Mouse (Mus musculus) C2C12 (cell line): ENCODE data around the gene Tmem74b. TPM values are rescaled to one million over a fixed set of nuclear protein-coding genes. Genes with fewer than 3 reads are reported as not detected.

Experiments
- H3K27me3 ChIP-seq: one replicate; pipeline ENCODE4 v1.6.1; 2011; ENCODE audit not compliant: control insufficient read depth, insufficient read depth, insufficient read length
- H3K36me3 ChIP-seq: one replicate; pipeline ENCODE4 v1.6.1; 2011; ENCODE audit not compliant: control insufficient read depth, insufficient read depth
- H3K4me3 ChIP-seq: one replicate; pipeline ENCODE4 v1.5.1; 2011; ENCODE audit warnings: mild to moderate bottlenecking, control low read depth; ENCODE audit not compliant: poor library complexity, insufficient read depth, severe bottlenecking
- H3K79me2 ChIP-seq: one replicate; pipeline ENCODE4 v1.6.1; 2011; ENCODE audit not compliant: control insufficient read depth, insufficient read depth
- H3K79me3 ChIP-seq: one replicate; pipeline ENCODE4 v1.6.1; 2011; ENCODE audit warnings: low read depth, control low read depth
- H3ac ChIP-seq: one replicate; pipeline ENCODE3; 2011; ENCODE audit warnings: low read depth; ENCODE audit not compliant: control insufficient read depth, insufficient read length
- CEBPB ChIP-seq: IDR thresholded peaks from one replicate; pipeline ENCODE4 v1.6.1; 2011; ENCODE audit warnings: low read depth, mild to moderate bottlenecking, control low read depth, moderate library complexity
- CTCF ChIP-seq: IDR thresholded peaks from one replicate; pipeline ENCODE4 v1.5.1; 2011; ENCODE audit not compliant: control insufficient read depth, insufficient read depth, insufficient read length
- FOSL1 ChIP-seq: IDR thresholded peaks from one replicate; pipeline ENCODE4 v1.8.0; 2011; ENCODE audit warnings: mild to moderate bottlenecking, low read length; ENCODE audit not compliant: poor library complexity, insufficient read depth, severe bottlenecking
- MAX ChIP-seq: IDR thresholded peaks from one replicate; pipeline ENCODE4 v1.6.1; 2011; ENCODE audit warnings: mild to moderate bottlenecking, control low read depth
- MYOD1 ChIP-seq: IDR thresholded peaks from one replicate; pipeline ENCODE4 v1.6.1; 2011; ENCODE audit warnings: low read depth; ENCODE audit not compliant: control insufficient read depth, insufficient read length
- MYOG ChIP-seq: IDR thresholded peaks from one replicate; pipeline ENCODE4 v1.6.1; 2011; ENCODE audit not compliant: control insufficient read depth, insufficient read length; ENCODE audit errors: extremely low read depth
- USF1 ChIP-seq: IDR thresholded peaks from one replicate; pipeline ENCODE4 v1.6.1; 2011; ENCODE audit warnings: low read depth, mild to moderate bottlenecking, control low read depth, moderate library complexity
- polyA plus RNA-seq: library from polyadenylated mRNA; unstranded; fragments of >200 nt; fragmentation: generic; extraction: Trizol; gene quantifications from one replicate; pipeline ENCODE4 v1.2.1, GENCODE M21; 2012; ENCODE audit warnings: missing spikeins

The Tmem74b gene
- polyA plus RNA-seq, 1 experiment = 0.02 TPM

DNA sequence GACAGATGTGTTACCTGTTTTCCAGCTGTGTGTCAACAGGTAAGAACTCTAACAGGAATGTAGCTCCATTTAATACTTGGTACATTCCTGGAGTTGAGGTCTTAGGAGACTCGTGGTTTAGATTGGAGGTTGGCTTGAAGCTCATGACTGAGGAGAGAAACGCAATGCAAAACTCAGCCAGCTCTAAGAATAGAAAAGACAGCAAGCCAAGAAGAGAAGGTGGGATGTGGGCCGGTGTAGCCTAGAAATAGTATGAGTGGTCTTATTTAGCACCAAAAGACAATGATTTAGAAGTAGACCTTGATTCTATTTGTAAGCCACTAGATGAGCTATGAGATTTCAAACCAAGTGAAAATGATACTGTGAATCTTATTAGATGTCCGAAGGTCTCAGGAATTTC lies 13.7 kb downstream of the Tmem74b start:
- Histone ChIP-seq H3K4me3 (no peak overlapping the region), H3K79me3 (no peaks in the 10 kb centered on the region), H3ac (no peak overlapping the region), H3K79me2 (no peaks in the 10 kb centered on the region), H3K27me3 (no peaks in the 10 kb centered on the region), H3K36me3 (peaks cover 44% of the 10 kb centered on the region)
- TF ChIP-seq FOSL1 (no peak), MYOG (no peak), USF1 (no peak), CEBPB (no peak), MAX (no peak), CTCF (no peak), MYOD1 (no peak)

DNA sequence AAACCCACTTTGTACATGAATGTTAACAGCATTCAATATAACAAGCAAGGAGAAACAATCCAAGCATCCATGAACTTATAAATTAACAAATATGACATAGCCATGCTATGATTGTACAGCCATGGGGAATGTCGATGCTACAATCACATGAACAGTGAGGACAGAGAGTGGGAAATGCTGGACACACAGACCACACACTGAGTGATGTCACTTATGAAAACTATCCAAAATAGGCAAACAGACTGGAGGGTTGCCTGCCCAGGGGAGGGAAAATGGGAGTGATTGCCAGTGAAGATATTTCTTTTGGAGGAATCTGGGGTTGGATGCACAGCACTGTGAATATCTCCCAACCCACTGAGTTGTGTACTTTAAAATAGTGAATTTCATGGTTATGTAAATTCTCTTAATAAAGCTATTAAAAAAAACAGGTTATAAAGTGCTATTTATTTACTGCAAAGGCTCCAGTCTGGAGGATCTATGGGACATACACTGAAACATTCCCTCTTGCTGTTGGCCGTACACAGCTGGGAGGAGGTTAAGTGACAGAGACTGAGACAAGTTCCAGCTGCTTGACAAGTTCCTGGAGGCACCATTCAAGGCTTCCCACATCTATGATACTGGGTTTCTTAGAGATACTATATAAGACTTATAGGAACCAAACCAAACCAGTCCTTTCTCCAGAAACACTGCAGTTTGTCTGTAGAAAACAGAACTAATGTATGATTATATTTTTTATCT lies 14.7 kb downstream of the Tmem74b start:
- no peak overlapping the region for H3K4me3 ChIP-seq
- H3ac ChIP-seq = no peak overlapping the region
- no peaks in the 10 kb centered on the region for H3K79me3 ChIP-seq
- no peaks in the 10 kb centered on the region for H3K27me3 ChIP-seq
- peaks cover 52% of the 10 kb centered on the region for H3K36me3 ChIP-seq
- TF ChIP-seq FOSL1 (no peak), USF1 (no peak), CTCF (no peak), CEBPB (no peak), MAX (no peak), MYOD1 (no peak), MYOG (no peak)
- no peaks in the 10 kb centered on the region for H3K79me2 ChIP-seq

DNA sequence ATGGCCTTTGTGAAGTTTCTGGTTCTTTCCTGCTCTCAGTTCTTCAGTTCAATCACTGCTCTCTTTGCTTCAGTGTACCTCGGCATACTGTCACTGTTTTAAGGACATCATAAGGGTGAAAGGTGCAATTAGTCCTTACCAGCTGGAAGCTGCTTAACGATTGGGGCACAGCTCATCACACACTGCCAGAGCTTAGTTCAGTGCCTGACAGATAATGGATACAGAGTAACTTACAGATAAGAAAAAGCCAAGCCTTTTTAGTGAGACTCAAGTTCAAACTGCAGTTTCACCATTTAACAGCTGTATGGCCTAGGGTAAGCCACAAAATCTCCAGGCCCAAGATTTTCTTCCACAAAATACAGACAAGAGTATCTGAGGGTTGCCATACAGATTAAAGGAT lies 22.3 kb downstream of the Tmem74b start:
- H3K36me3 ChIP-seq = peaks cover 84% of the 10 kb centered on the region
- no peak for TF ChIP-seq FOSL1
- no peak for TF ChIP-seq CTCF
- TF ChIP-seq MYOD1 = no peak
- TF ChIP-seq CEBPB = no peak
- no peak for TF ChIP-seq MAX
- no peak for TF ChIP-seq MYOG
- TF ChIP-seq USF1 = no peak
- no peak overlapping the region for H3ac ChIP-seq
- H3K27me3 ChIP-seq = no peaks in the 10 kb centered on the region
- no peaks in the 10 kb centered on the region for H3K79me3 ChIP-seq
- no peak overlapping the region for H3K4me3 ChIP-seq
- H3K79me2 ChIP-seq = no peaks in the 10 kb centered on the region

DNA sequence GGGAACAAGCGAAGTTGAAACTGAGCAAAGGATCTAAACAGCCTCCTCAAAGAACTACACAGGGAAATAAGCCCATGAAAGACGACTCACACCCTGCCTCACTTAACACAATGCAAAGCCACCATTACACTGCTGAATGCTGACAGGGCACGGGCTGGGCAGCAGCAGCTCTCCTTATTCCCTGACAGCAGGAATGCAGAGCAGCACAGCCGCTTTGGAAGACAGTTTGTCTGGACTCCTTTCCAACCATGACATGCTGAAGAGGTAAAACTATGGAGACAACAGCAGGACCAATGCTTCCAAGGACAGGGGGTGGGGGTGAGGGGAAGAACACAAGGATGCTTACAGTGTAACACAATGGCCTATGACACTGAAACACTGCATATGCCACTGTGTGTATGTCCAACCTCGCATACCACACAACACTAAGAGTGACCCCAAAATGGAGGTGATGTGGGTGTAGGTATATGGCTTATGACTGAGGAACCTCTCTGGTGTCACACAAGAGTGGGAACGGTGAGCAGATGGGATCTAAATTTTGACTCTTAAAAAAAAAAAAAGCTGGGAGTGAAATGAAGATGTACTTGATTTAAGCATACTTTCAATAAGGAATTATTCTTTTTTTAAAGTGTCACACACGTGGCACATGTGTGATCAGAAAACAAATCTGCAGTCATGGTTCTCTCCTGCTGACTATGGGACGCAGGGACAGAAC lies 31.5 kb downstream of the Tmem74b start:
- peaks cover 3% of the 10 kb centered on the region for H3K79me3 ChIP-seq
- no peaks in the 10 kb centered on the region for H3K27me3 ChIP-seq
- H3K79me2 ChIP-seq = peaks cover 27% of the 10 kb centered on the region
- no peak overlapping the region for H3ac ChIP-seq
- H3K4me3 ChIP-seq = no peak overlapping the region
- H3K36me3 ChIP-seq = peaks cover 46% of the 10 kb centered on the region
- TF ChIP-seq USF1 (no peak), CTCF (no peak), MYOD1 (no peak), FOSL1 (no peak), MAX (no peak), CEBPB (no peak), MYOG (no peak)

DNA sequence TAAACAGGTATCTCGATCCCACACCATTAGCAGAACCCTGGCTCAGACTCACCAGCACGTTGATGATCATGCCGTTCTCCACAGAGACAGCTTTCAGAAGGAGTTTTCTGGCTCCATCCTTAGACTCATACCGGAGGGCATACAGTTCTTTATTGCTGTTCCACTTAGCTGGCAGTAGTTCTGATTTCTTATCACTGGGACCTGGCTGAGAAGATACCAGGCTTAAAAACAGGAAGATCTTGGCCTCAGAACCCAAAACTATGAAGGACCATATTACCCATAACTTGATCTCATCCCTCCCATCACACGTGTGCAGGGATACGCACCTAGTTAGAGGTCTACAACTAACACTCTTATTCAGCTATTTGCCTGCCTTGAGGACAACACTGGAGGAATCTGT lies 33.6 kb downstream of the Tmem74b start:
- Histone ChIP-seq H3K79me2 (peaks cover 48% of the 10 kb centered on the region), H3K79me3 (peaks cover 20% of the 10 kb centered on the region), H3ac (no peak overlapping the region), H3K36me3 (peaks cover 33% of the 10 kb centered on the region), H3K27me3 (no peaks in the 10 kb centered on the region), H3K4me3 (no peak overlapping the region)
- TF ChIP-seq MAX = no peak
- no peak for TF ChIP-seq USF1
- no peak for TF ChIP-seq MYOG
- TF ChIP-seq MYOD1 = no peak
- TF ChIP-seq FOSL1 = no peak

DNA sequence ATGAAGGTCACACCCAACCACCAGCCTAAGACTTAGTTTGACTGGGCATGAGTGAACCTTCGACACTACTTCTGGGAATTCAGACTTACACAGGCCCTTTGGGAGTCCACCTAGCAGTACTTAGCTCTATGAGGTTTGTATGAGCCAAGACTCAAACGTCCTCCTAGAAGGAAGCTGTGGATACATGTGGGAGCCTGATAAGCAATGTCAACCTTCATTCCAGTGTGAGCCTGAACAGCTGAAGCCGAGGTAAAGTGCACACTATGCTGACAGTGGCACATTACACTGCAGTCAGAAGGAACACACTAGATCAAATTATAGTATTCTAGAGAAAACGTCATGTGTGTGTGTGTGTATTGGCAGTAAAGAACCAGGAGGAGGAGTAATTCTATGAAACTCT lies 36.7 kb downstream of the Tmem74b start:
- no peaks in the 10 kb centered on the region for H3K27me3 ChIP-seq
- H3K4me3 ChIP-seq = no peak overlapping the region
- peaks cover 45% of the 10 kb centered on the region for H3K79me2 ChIP-seq
- TF ChIP-seq CEBPB = no peak
- TF ChIP-seq MYOD1 = no peak
- no peak for TF ChIP-seq USF1
- TF ChIP-seq CTCF = no peak
- TF ChIP-seq MYOG = no peak
- TF ChIP-seq MAX = no peak
- TF ChIP-seq FOSL1 = no peak
- H3ac ChIP-seq = no peak overlapping the region
- H3K36me3 ChIP-seq = peaks cover 25% of the 10 kb centered on the region
- peaks cover 20% of the 10 kb centered on the region for H3K79me3 ChIP-seq
